Mouse (Mus musculus): ENCODE measurements around the gene Guk1.

DNA sequence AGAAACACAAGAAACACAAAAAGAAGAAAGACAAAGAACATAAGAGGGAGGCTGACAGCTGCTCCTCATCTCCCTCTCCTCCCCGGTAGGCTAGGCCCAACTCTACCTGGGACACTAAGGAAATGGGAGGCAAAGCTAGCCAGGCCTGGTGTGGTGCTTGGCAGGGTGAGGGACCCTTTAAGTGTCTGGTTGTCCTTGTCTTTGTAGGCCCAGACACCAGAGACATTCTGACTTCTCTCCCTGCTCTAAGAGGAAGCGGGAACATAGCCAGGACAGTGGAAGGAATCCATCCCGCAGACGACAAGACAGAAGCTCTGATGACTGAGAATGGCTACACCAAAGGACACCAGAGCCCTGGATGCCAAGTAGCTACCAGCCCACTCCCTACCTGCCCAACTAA, 18.0 kb upstream of the Guk1 start:
- no peak for TF ChIP-seq CTCF (IDR thresholded peaks at IDR 0.05; ENCODE audit: control insufficient read depth, insufficient read depth, insufficient read length)
- no peak for TF ChIP-seq FOSL1 (IDR thresholded peaks at IDR 0.05; ENCODE audit: insufficient read depth, low read length, poor library complexity, severe bottlenecking)
- TF ChIP-seq CEBPB (IDR thresholded peaks at IDR 0.05; ENCODE audit: low read depth), result no peak

All from C2C12 (cell line).